Mouse (Mus musculus) heart, embryonic 11.5 days (tissue): ENCODE results near the gene Telo2. TPM values are rescaled to one million over a fixed set of nuclear protein-coding genes. Genes with fewer than 3 reads are reported as not detected.
A peak's percentile ranks its signal among the peaks of the same experiment; 100 is the strongest.

Experiments used
- ATAC-seq: fragments of 200-750 bp; cut with Nextera tagmentation; replicated peaks from 2 replicates; pipeline ENCODE4 v1.8.0; 2017; ENCODE audit warnings: moderate library complexity; ENCODE audit not compliant: insufficient number of reproducible peaks, low FRiP score, low TSS enrichment
- H3K27ac ChIP-seq: fragments of 300-500 bp; sonication (generic); 2 replicates; pipeline ENCODE4 v1.5.1; 2014; ENCODE audit warnings: mild to moderate bottlenecking, low read depth, low read length
- H3K27me3 ChIP-seq: fragments of 300-500 bp; sonication (generic); 2 replicates; pipeline ENCODE4 v1.6.1; 2014; ENCODE audit warnings: mild to moderate bottlenecking, low read length, mixed read lengths; ENCODE audit not compliant: control insufficient read depth, insufficient read depth
- H3K36me3 ChIP-seq: fragments of 300-500 bp; sonication (generic); 2 replicates; pipeline ENCODE4 v1.6.1; 2014; ENCODE audit warnings: mild to moderate bottlenecking, low read length, moderate library complexity, mixed read lengths; ENCODE audit not compliant: control insufficient read depth, insufficient read depth
- H3K4me1 ChIP-seq: fragments of 300-500 bp; sonication (generic); 2 replicates; pipeline ENCODE4 v1.6.1; 2014; ENCODE audit warnings: low read length; ENCODE audit not compliant: control insufficient read depth, insufficient read depth
- H3K4me2 ChIP-seq: fragments of 300-500 bp; sonication (generic); 2 replicates; pipeline ENCODE4 v1.6.1; 2014; ENCODE audit warnings: mild to moderate bottlenecking, moderate library complexity
- H3K4me3 ChIP-seq: fragments of 300-500 bp; sonication (generic); 2 replicates; pipeline ENCODE4 v1.5.1; 2014; ENCODE audit warnings: low read depth, low read length
- H3K9ac ChIP-seq: fragments of 300-500 bp; sonication (generic); 2 replicates; pipeline ENCODE4 v1.6.1; 2014; ENCODE audit warnings: mild to moderate bottlenecking, low read depth, low read length, moderate library complexity
- H3K9me3 ChIP-seq: fragments of 300-500 bp; sonication (generic); replicated peaks from 2 replicates; pipeline ENCODE4 v1.6.1; 2016; ENCODE audit warnings: low read length; ENCODE audit not compliant: control insufficient read depth
- WGBS: fragments of 180-500 bp; shearing (Covaris S2); extraction: QIAGEN DNeasy Blood & Tissue Kit; methylation state at CpG from one replicate; pipeline ENCODE4 v1.1.7; 2014; ENCODE audit not compliant: insufficient replicate concordance; 5-methylcytosine and 5-hydroxymethylcytosine counted together
- polyA plus RNA-seq: library from polyadenylated mRNA; unstranded; fragments of >200 nt; fragmentation: Nextera tagmentation; extraction: Ambion mirVana; gene quantifications from 2 replicates; pipeline ENCODE4 v1.2.1, GENCODE M21; 2014

Gene Telo2
- polyA plus RNA-seq, 1 experiment from 2014 or later, result 22.1 TPM

DNA sequence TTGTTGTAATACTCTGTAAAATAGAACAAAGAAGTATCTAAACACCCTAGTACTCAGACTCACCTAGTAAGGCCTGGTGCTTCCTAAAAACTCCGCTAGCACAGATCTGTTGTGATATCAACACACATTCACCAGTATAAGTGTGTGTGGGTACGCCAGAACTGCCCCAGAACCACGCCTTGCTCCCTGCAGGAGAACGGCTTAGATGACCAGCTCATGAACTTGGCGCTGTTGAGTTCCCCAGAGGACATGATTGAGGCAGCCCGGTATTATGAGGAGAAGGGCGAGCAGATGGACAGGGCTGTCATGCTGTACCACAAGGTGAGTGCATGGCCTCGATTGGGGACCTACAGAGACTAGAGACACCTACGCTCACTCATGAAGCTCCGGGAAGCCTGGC lies 25.3 kb downstream of the Telo2 start:
- H3K9me3 ChIP-seq, result no peaks in the 10 kb centered on the region
- H3K4me2 ChIP-seq, result peak overlapping the region; percentile 54
- no peak for ATAC-seq
- peak overlapping the region; percentile 25; the same call in 1 of the 2 replicates for H3K4me3 ChIP-seq
- peak overlapping the region; percentile 25; the same call in 1 of the 2 replicates for H3K27ac ChIP-seq
- no peaks in the 10 kb centered on the region for H3K36me3 ChIP-seq
- no peaks in the 10 kb centered on the region for H3K27me3 ChIP-seq
- peaks cover 2% of the 10 kb centered on the region for H3K4me1 ChIP-seq
- H3K9ac ChIP-seq, result peak overlapping the region; percentile 43
- WGBS, result 89% methylated on average over 10 of the region's 10 CpGs

DNA sequence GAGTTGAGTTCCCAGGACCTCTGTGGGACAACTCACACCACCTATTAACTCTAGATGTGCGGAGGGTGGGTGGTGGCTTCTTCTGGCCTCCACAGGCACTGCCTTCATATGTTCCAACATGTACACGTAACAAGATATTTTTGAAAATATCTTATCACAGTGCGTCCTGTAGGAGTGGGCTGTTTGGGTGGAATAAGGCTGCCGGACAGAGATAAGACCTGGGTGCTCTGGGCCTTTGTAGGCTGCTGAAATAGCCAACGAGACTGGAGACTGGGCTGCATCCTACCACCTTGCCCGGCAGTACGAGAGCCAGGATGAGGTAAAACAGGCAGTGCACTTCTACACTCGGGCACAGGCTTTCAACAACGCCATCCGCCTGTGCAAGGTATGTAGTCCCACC lies 26.6 kb downstream of the Telo2 start:
- H3K9ac ChIP-seq, result peak overlapping the region; percentile 54; the same call in 1 of the 2 replicates
- 54% methylated on average over 10 of the region's 10 CpGs for WGBS
- H3K4me1 ChIP-seq, result peaks cover 3% of the 10 kb centered on the region
- H3K36me3 ChIP-seq, result no peaks in the 10 kb centered on the region
- peak overlapping the region; percentile 54 for H3K4me2 ChIP-seq
- H3K27me3 ChIP-seq, result no peaks in the 10 kb centered on the region
- ATAC-seq, result peak; percentile 83
- peak overlapping the region; percentile 80 for H3K27ac ChIP-seq
- H3K9me3 ChIP-seq, result no peaks in the 10 kb centered on the region
- H3K4me3 ChIP-seq, result peak overlapping the region; percentile 25

DNA sequence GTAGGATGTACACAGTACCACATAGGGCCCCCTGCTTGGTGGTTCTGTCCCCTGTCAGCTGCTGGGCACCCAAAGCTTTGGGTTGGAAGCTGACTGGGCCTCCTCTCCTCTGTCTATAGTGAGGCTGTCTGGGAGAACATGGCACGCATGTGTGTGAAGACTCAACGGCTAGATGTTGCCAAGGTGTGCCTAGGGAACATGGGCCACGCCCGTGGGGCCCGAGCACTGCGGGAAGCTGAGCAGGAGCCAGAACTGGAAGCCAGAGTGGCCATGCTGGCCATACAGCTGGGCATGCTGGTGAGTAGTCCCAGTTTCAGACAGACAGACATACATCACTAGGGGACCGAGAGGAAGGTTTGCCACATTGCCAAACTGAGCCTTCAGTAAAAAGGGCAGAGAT lies 29.0 kb downstream of the Telo2 start:
- H3K9ac ChIP-seq, result no peak overlapping the region
- no peak for ATAC-seq
- no peak overlapping the region for H3K27ac ChIP-seq
- no peak overlapping the region for H3K4me2 ChIP-seq
- no peaks in the 10 kb centered on the region for H3K36me3 ChIP-seq
- H3K4me3 ChIP-seq, result no peak overlapping the region
- H3K4me1 ChIP-seq, result peaks cover 22% of the 10 kb centered on the region
- no peaks in the 10 kb centered on the region for H3K27me3 ChIP-seq
- H3K9me3 ChIP-seq, result no peaks in the 10 kb centered on the region
- WGBS, result 85% methylated on average over 7 of the region's 7 CpGs

DNA sequence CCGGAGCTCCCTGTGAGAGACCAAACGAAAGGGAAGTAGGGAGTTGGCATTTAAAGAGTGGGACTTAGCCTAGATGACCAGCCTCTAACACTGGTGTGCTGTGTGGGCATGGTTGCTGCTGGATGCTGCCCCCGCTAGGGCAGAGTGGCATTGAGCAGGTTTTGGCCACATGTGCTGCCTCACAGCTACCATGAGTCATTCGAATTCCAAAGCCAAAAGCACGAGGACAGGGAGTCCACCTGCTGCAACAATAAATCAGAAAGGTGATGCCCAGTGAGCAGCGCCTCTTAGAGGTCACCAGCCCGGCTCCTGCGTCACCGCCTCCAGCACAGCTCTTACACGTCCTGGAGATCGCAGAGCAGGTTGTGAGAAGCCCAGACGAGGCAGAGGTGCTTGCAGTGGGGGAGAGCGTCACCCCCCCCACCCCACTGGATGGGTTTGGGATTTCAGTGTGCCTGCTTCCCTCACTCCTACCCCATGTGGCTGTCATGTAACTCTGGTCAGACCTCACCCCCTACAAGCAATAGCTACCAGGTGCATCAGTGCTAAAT lies 30.9 kb downstream of the Telo2 start:
- Histone ChIP-seq H3K27ac (peak overlapping the region; percentile 88; the same call in 1 of the 2 replicates), H3K27me3 (no peaks in the 10 kb centered on the region), H3K36me3 (no peaks in the 10 kb centered on the region), H3K4me2 (no peak overlapping the region), H3K4me3 (no peak overlapping the region), H3K9me3 (no peaks in the 10 kb centered on the region), H3K9ac (no peak overlapping the region), H3K4me1 (peaks cover 27% of the 10 kb centered on the region)
- 79% methylated on average over 13 of the region's 13 CpGs for WGBS
- no peak for ATAC-seq

DNA sequence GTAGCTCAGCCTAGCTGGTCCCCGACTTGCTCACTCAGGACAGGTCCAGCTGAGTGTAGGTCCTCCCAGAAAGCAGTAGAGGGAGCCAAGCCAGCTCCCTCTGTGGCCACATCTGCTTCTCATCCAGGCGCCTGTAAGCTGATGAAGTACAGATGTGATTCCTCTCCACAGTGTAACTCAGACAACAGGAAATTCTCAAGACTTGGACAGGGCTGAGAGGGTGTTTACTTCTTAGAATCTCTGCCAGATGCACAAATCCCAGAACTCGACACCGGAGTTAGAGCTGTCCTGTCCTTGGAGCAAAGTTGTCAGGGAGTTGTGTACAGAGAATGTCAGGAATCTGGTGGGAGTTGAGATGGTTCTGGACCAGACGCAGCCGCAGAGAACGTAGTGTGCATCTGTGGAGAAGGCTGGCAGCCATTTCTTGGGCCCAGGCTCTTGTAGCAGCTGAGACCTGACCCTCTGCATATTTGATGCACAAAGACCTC lies 32.3 kb downstream of the Telo2 start, which contains the start of gene Tmem204:
Gene Tmem204, minus strand, starts transcription at position 148 of the 488 bp plus-strand sequence.
- peaks cover 27% of the 10 kb centered on the region for H3K4me1 ChIP-seq
- no peak within 1 kb of the TSS for H3K9ac ChIP-seq
- no peak within 1 kb of the TSS for H3K4me3 ChIP-seq
- no peaks in the 10 kb centered on the region for H3K27me3 ChIP-seq
- no peak within 1 kb of the TSS for H3K4me2 ChIP-seq
- 14% methylated on average over 7 of the region's 7 CpGs for WGBS
- H3K36me3 ChIP-seq, result no peaks in the 10 kb centered on the region
- H3K9me3 ChIP-seq, result no peaks in the 10 kb centered on the region
- peak; percentile 76 for ATAC-seq
- H3K27ac ChIP-seq, result peak within 1 kb of the TSS; percentile 88

DNA sequence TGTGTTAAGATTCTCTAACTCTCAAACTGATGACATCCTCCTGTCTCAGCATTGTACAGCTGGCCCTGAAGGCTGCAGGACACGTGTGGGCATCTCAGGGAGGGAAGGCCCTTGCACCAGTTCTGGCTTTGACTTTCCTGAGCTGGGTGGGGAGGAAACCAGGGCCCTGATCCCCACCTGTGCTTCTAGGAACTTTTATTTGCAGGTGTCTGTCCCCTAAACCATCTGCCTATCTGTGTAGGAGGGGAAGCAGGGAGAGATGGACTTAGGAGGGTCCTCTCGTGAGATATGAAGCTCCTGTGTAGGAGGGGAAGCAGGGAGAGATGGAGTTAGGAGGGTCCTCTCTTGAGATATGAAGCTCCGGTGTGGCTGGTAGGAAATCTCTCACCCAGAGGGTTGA lies 32.9 kb downstream of the Telo2 start:
- no peaks in the 10 kb centered on the region for H3K36me3 ChIP-seq
- peaks cover 30% of the 10 kb centered on the region for H3K4me1 ChIP-seq
- no peak overlapping the region for H3K4me2 ChIP-seq
- H3K9ac ChIP-seq, result no peak overlapping the region
- no peak overlapping the region for H3K4me3 ChIP-seq
- WGBS, result 29% methylated on average over 3 of the region's 3 CpGs
- no peaks in the 10 kb centered on the region for H3K27me3 ChIP-seq
- H3K27ac ChIP-seq, result peak overlapping the region; percentile 88
- ATAC-seq, result no peak
- H3K9me3 ChIP-seq, result no peaks in the 10 kb centered on the region

DNA sequence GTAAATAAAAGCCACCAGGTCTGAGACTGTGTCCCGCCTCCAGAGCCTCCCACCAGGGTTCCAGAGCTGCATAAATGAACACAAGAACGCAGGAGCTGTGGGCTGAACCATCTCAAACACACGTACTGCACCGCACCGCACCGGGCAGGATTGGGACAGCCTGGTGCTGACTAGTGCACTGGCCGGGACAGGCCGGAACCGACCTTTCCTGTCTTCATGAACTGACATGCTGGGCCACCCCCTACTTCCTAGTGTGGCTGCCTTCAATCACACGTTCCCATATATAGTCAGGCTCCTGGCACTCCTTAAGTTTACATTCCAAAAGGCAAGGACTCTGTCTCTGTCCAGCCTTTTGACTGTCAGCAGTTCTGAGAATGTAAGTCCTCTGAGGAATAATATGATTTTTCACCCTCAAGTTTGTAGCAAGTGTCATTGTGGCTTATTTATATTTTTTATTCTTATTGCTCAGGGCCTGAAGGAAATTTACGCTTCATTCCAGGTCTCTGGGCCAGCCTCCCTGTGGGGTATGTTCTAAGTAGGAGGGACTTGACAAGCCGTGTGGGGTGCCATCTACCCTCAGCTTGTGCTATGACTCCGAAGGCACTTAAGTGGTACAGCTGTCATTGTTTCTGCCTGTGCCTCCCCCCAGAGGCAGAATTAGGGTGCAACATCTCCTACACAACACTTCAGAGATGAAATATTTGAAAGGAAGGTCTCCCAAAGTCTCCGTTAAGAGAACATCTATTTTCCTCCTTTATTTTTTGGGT lies 33.5 kb downstream of the Telo2 start:
- Histone ChIP-seq H3K9ac (peak overlapping the region; percentile 36), H3K4me1 (peaks cover 30% of the 10 kb centered on the region), H3K9me3 (no peaks in the 10 kb centered on the region), H3K36me3 (no peaks in the 10 kb centered on the region), H3K4me2 (no peak overlapping the region), H3K27ac (peak overlapping the region; percentile 88), H3K4me3 (no peak overlapping the region), H3K27me3 (no peaks in the 10 kb centered on the region)
- ATAC-seq, result no peak; the same call in 1 of the 2 replicates
- WGBS, result 38% methylated on average over 14 of the region's 14 CpGs

DNA sequence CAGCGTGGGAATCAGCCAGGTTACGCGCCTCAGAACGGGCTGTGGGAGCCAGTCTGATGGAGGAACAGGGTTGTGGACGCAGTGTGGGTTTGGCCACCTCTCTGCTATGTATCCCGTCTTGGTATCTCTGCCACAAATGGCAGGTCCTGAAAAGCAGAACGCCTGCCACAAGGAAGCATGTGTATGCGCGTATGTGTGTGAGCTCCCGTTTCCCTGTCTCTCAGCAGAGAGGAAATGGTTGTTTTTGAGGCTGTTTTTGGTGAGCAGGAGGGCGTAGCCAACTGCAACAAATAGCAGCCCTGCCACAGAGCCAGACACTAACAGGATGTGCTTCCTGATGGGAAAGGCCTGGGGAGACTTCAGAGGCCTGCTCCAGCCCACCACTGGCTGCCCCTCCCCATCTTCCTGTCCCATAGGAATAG lies 34.8 kb downstream of the Telo2 start:
- H3K9me3 ChIP-seq, result no peaks in the 10 kb centered on the region
- H3K4me2 ChIP-seq, result peak overlapping the region; percentile 58
- H3K4me3 ChIP-seq, result peak overlapping the region; percentile 29
- peak overlapping the region; percentile 88 for H3K27ac ChIP-seq
- no peaks in the 10 kb centered on the region for H3K27me3 ChIP-seq
- H3K4me1 ChIP-seq, result peaks cover 35% of the 10 kb centered on the region
- H3K36me3 ChIP-seq, result no peaks in the 10 kb centered on the region
- no peak for ATAC-seq
- WGBS, result 54% methylated on average over 11 of the region's 11 CpGs
- peak overlapping the region; percentile 69 for H3K9ac ChIP-seq
